Mouse (Mus musculus) myocyte (in vitro differentiated cells): ENCODE measurements around the gene Gpr160. TPM values are rescaled to one million over a fixed set of nuclear protein-coding genes. Genes with fewer than 3 reads are reported as not detected.

Source experiments
- H3K27me3 ChIP-seq: one replicate; pipeline ENCODE4 v1.6.1; 2011; ENCODE audit not compliant: control insufficient read depth, insufficient read depth, insufficient read length
- H3K36me3 ChIP-seq: one replicate; pipeline ENCODE4 v1.6.1; 2011; ENCODE audit not compliant: control insufficient read depth, insufficient read depth
- H3K4me2 ChIP-seq: one replicate; pipeline ENCODE4 v1.6.1; 2011; ENCODE audit warnings: low read depth, control low read depth
- H3K4me3 ChIP-seq: one replicate; pipeline ENCODE4 v1.5.1; 2011; ENCODE audit warnings: mild to moderate bottlenecking, control low read depth, moderate library complexity
- H3K79me2 ChIP-seq: one replicate; pipeline ENCODE4 v1.6.1; 2011; ENCODE audit not compliant: control insufficient read depth, insufficient read depth
- H3ac ChIP-seq: one replicate; pipeline ENCODE4 v1.6.1; 2011; ENCODE audit not compliant: control insufficient read depth, insufficient read length
- CEBPB ChIP-seq: IDR thresholded peaks from 2 replicates; pipeline ENCODE4 v1.6.1; 2011; ENCODE audit warnings: mild to moderate bottlenecking, moderate library complexity; ENCODE audit not compliant: poor library complexity, insufficient read depth, severe bottlenecking
- E2F4 ChIP-seq: IDR thresholded peaks from one replicate; pipeline ENCODE4 v1.6.1; 2011; ENCODE audit warnings: mild to moderate bottlenecking, control low read depth, moderate library complexity; ENCODE audit not compliant: insufficient read depth
- MAX ChIP-seq: IDR thresholded peaks from one replicate; pipeline ENCODE4 v1.6.1; 2011; ENCODE audit warnings: low read depth, mild to moderate bottlenecking, control low read depth
- MYOD1 ChIP-seq, 3 experiments: IDR thresholded peaks; one replicate each; pipeline ENCODE4 v1.6.1; 2011; ENCODE audit warnings: control low read depth in 2 of 3, low read depth in 2 of 3, mild to moderate bottlenecking in 2 of 3, moderate library complexity in 1 of 3; ENCODE audit not compliant: insufficient read length in 2 of 3, control insufficient read depth in 1 of 3
- MYOG ChIP-seq, 3 experiments: IDR thresholded peaks; one replicate each; pipeline ENCODE4 v1.6.1; 2011; ENCODE audit warnings: control low read depth in 2 of 3, low read depth in 2 of 3, mild to moderate bottlenecking in 2 of 3; ENCODE audit not compliant: insufficient read length in 2 of 3, control insufficient read depth in 1 of 3, insufficient read depth in 1 of 3
- POLR2A ChIP-seq: IDR thresholded peaks from one replicate; pipeline ENCODE4 v1.6.1; 2011; ENCODE audit warnings: low read depth, mild to moderate bottlenecking, control low read depth, moderate library complexity; ENCODE audit not compliant: insufficient read length
- POLR2AphosphoS2 ChIP-seq: IDR thresholded peaks from one replicate; pipeline ENCODE4 v1.6.1; 2011; ENCODE audit warnings: low read depth, control low read depth; ENCODE audit not compliant: insufficient read length
- REST ChIP-seq: IDR thresholded peaks from one replicate; pipeline ENCODE4 v1.6.1; 2011; ENCODE audit warnings: mild to moderate bottlenecking, control low read depth, moderate library complexity; ENCODE audit not compliant: insufficient read depth, insufficient read length
- SRF ChIP-seq: IDR thresholded peaks from one replicate; pipeline ENCODE4 v1.6.1; 2011; ENCODE audit warnings: low read depth; ENCODE audit not compliant: control insufficient read depth, insufficient read length
- TCF12 ChIP-seq: IDR thresholded peaks from one replicate; pipeline ENCODE4 v1.6.1; 2011; ENCODE audit warnings: mild to moderate bottlenecking, control low read depth; ENCODE audit not compliant: poor library complexity, insufficient read depth, severe bottlenecking
- TCF3 ChIP-seq: IDR thresholded peaks from one replicate; pipeline ENCODE4 v1.6.1; 2011; ENCODE audit warnings: low read depth, control low read depth; ENCODE audit not compliant: insufficient read length
- USF1 ChIP-seq: IDR thresholded peaks from one replicate; pipeline ENCODE4 v1.6.1; 2011; ENCODE audit warnings: low read depth, mild to moderate bottlenecking, control low read depth, moderate library complexity
- polyA plus RNA-seq: library from polyadenylated mRNA; unstranded; fragments of >200 nt; fragmentation: generic; extraction: Trizol; gene quantifications from one replicate; pipeline ENCODE4 v1.2.1, GENCODE M21; 2012; ENCODE audit warnings: missing spikeins

The Gpr160 gene
- polyA plus RNA-seq, result 0.05 TPM

- Histone ChIP-seq H3K27me3 (peaks cover 20% of the 10 kb centered on the region), H3K79me2 (no peaks in the 10 kb centered on the region), H3K4me2 (peak within 1 kb of the TSS; percentile 2), H3ac (no peak within 1 kb of the TSS), H3K4me3 (no peak within 1 kb of the TSS), H3K36me3 (no peaks in the 10 kb centered on the region)
- TF ChIP-seq E2F4 (no peak), MYOG (IDR thresholded peaks at IDR 0.05; ENCODE audit: control insufficient read depth in 1 of 3, insufficient read depth in 1 of 3, insufficient read length in 2 of 3, low read depth in 2 of 3) (no peak), POLR2A (no peak), USF1 (no peak), TCF12 (no peak), POLR2AphosphoS2 (no peak), SRF (no peak), MYOD1 (IDR thresholded peaks at IDR 0.05; ENCODE audit: control insufficient read depth in 1 of 3, insufficient read length in 2 of 3, low read depth in 2 of 3) (no peak), TCF3 (no peak), MAX (no peak), CEBPB (no peak), REST (no peak)
Measured at GRCm38 (mm10) chr3:30855604-30856458, at the start of gene Gpr160. TSS of gene Gpr160 (plus strand) at chr3:30855950.

- no peak overlapping the region for H3K4me3 ChIP-seq
- peaks cover 81% of the 10 kb centered on the region for H3K36me3 ChIP-seq
- no peaks in the 10 kb centered on the region for H3K27me3 ChIP-seq
- H3K79me2 ChIP-seq, result no peaks in the 10 kb centered on the region
- H3K4me2 ChIP-seq, result no peak overlapping the region
- H3ac ChIP-seq, result no peak overlapping the region
- TF ChIP-seq POLR2A (no peak), SRF (no peak), TCF3 (no peak), MYOD1 (IDR thresholded peaks at IDR 0.05; ENCODE audit: control insufficient read depth in 1 of 3, insufficient read length in 2 of 3, low read depth in 2 of 3) (no peak)
Measured at GRCm38 (mm10) chr3:30812881-30813280, 42.9 kb upstream of the Gpr160 start.

- H3ac ChIP-seq, result no peak overlapping the region
- H3K79me2 ChIP-seq, result no peaks in the 10 kb centered on the region
- H3K36me3 ChIP-seq, result peaks cover 50% of the 10 kb centered on the region
- no peaks in the 10 kb centered on the region for H3K27me3 ChIP-seq
- TF ChIP-seq MYOD1 (IDR thresholded peaks at IDR 0.05; ENCODE audit: control insufficient read depth in 1 of 3, insufficient read length in 2 of 3, low read depth in 2 of 3), result no peak
- no peak for TF ChIP-seq SRF
- TF ChIP-seq MAX, result no peak
- no peak for TF ChIP-seq POLR2A
- no peak for TF ChIP-seq CEBPB
- TF ChIP-seq POLR2AphosphoS2, result no peak
- no peak for TF ChIP-seq USF1
- no peak for TF ChIP-seq REST
- TF ChIP-seq MYOG (IDR thresholded peaks at IDR 0.05; ENCODE audit: control insufficient read depth in 1 of 3, insufficient read depth in 1 of 3, insufficient read length in 2 of 3, low read depth in 2 of 3), result no peak
- no peak for TF ChIP-seq E2F4
- TF ChIP-seq TCF12, result no peak
- no peak for TF ChIP-seq TCF3
- no peak overlapping the region for H3K4me3 ChIP-seq
- no peak overlapping the region for H3K4me2 ChIP-seq
Measured at GRCm38 (mm10) chr3:30818630-30819125, 37.1 kb upstream of the Gpr160 start.

GRCm38 (mm10) chr3:30822163-30822562 lies 33.6 kb upstream of the Gpr160 start:
- H3K4me2 ChIP-seq, result no peak overlapping the region
- H3K79me2 ChIP-seq, result no peaks in the 10 kb centered on the region
- H3K4me3 ChIP-seq, result no peak overlapping the region
- H3K27me3 ChIP-seq, result no peaks in the 10 kb centered on the region
- H3ac ChIP-seq, result no peak overlapping the region
- peaks cover 22% of the 10 kb centered on the region for H3K36me3 ChIP-seq
- TF ChIP-seq MYOD1 (IDR thresholded peaks at IDR 0.05; ENCODE audit: control insufficient read depth in 1 of 3, insufficient read length in 2 of 3, low read depth in 2 of 3) (no peak), CEBPB (no peak), POLR2A (no peak), POLR2AphosphoS2 (peak; percentile 66)

GRCm38 (mm10) chr3:30826069-30826468 lies 29.7 kb upstream of the Gpr160 start:
- H3K4me3 ChIP-seq, result no peak overlapping the region
- TF ChIP-seq USF1, result no peak
- TF ChIP-seq TCF3, result no peak
- no peak for TF ChIP-seq POLR2AphosphoS2
- TF ChIP-seq CEBPB, result no peak
- no peak for TF ChIP-seq E2F4
- TF ChIP-seq SRF, result no peak
- TF ChIP-seq MYOD1 (IDR thresholded peaks at IDR 0.05; ENCODE audit: control insufficient read depth in 1 of 3, insufficient read length in 2 of 3, low read depth in 2 of 3), result no peak
- no peak for TF ChIP-seq MYOG (IDR thresholded peaks at IDR 0.05; ENCODE audit: control insufficient read depth in 1 of 3, insufficient read depth in 1 of 3, insufficient read length in 2 of 3, low read depth in 2 of 3)
- no peak for TF ChIP-seq POLR2A
- TF ChIP-seq MAX, result no peak
- TF ChIP-seq TCF12, result no peak
- TF ChIP-seq REST, result no peak
- no peak overlapping the region for H3K4me2 ChIP-seq
- no peak overlapping the region for H3ac ChIP-seq
- no peaks in the 10 kb centered on the region for H3K36me3 ChIP-seq
- H3K79me2 ChIP-seq, result no peaks in the 10 kb centered on the region
- no peaks in the 10 kb centered on the region for H3K27me3 ChIP-seq
